Mouse (Mus musculus): ENCODE measurements at regions not wholly inside any gene's neighbourhood (a gene's known extent, or its start where the extent isn't known, plus 50 kb on each side); places are given as distances from the start of the nearest gene placed in this dataset.

GRCm38 (mm10) chr6:12210190-12210589, 302.6 kb downstream of the Phf14 start:
- no peaks in the 10 kb centered on the region for H3K9me3 ChIP-seq
- TF ChIP-seq FLI1 (IDR thresholded peaks at IDR 0.05; ENCODE audit: low read length) (no peak), GATA1 (IDR thresholded peaks at IDR 0.05; ENCODE audit: borderline replicate concordance, low read length) (no peak)
- no peaks in the 10 kb centered on the region for H3K4me1 ChIP-seq
- H3K36me3 ChIP-seq (replicated peaks; ENCODE audit: low read length), result no peaks in the 10 kb centered on the region
- no peak overlapping the region for H3K4me3 ChIP-seq (replicated peaks)
- H3K27me3 ChIP-seq (replicated peaks), result no peaks in the 10 kb centered on the region

- 0 out of 2 replicates have a peak, but pooled peaks cover 5% of the 10 kb centered on the region for H3K9me3 ChIP-seq
- no peak overlapping the region for H3K4me3 ChIP-seq (replicated peaks)
- H3K27me3 ChIP-seq (replicated peaks), result no peaks in the 10 kb centered on the region
- no peaks in the 10 kb centered on the region for H3K36me3 ChIP-seq (replicated peaks; ENCODE audit: low read length)
- TF ChIP-seq FLI1 (IDR thresholded peaks at IDR 0.05; ENCODE audit: low read length), result no peak
- no peak for TF ChIP-seq GATA1 (IDR thresholded peaks at IDR 0.05; ENCODE audit: borderline replicate concordance, low read length)
- no peaks in the 10 kb centered on the region for H3K4me1 ChIP-seq
Observed at GRCm38 (mm10) chr6:12214526-12215177, 307.0 kb downstream of the Phf14 start.

GRCm38 (mm10) chr6:12215178-12215553, 307.6 kb downstream of the Phf14 start:
- Histone ChIP-seq H3K4me1 (no peaks in the 10 kb centered on the region), H3K27me3 (replicated peaks) (no peaks in the 10 kb centered on the region), H3K9me3 (peaks cover 8% of the 10 kb centered on the region; the same call in 1 of the 2 replicates), H3K36me3 (replicated peaks; ENCODE audit: low read length) (no peaks in the 10 kb centered on the region), H3K4me3 (replicated peaks) (no peak overlapping the region)
- TF ChIP-seq FLI1 (IDR thresholded peaks at IDR 0.05; ENCODE audit: low read length) (no peak), GATA1 (IDR thresholded peaks at IDR 0.05; ENCODE audit: borderline replicate concordance, low read length) (no peak)

- Histone ChIP-seq H3K4me1 (no peaks in the 10 kb centered on the region), H3K36me3 (replicated peaks; ENCODE audit: low read length) (no peaks in the 10 kb centered on the region), H3K27me3 (replicated peaks) (peaks cover 2% of the 10 kb centered on the region), H3K4me3 (replicated peaks) (no peak overlapping the region), H3K9me3 (0 out of 2 replicates have a peak, but pooled peaks cover 3% of the 10 kb centered on the region)
- no peak for TF ChIP-seq FLI1 (IDR thresholded peaks at IDR 0.05; ENCODE audit: low read length)
- no peak for TF ChIP-seq GATA1 (IDR thresholded peaks at IDR 0.05; ENCODE audit: borderline replicate concordance, low read length)
Observed at GRCm38 (mm10) chr6:12244151-12244550, 336.5 kb downstream of the Phf14 start.

GRCm38 (mm10) chr6:12247975-12248374, 340.4 kb downstream of the Phf14 start:
- Histone ChIP-seq H3K4me1 (no peaks in the 10 kb centered on the region), H3K4me3 (replicated peaks) (no peak overlapping the region), H3K27me3 (replicated peaks) (peaks cover 2% of the 10 kb centered on the region), H3K9me3 (peaks cover 18% of the 10 kb centered on the region), H3K36me3 (replicated peaks; ENCODE audit: low read length) (no peaks in the 10 kb centered on the region)
- TF ChIP-seq GATA1 (IDR thresholded peaks at IDR 0.05; ENCODE audit: borderline replicate concordance, low read length) (no peak), FLI1 (IDR thresholded peaks at IDR 0.05; ENCODE audit: low read length) (no peak)

- H3K4me3 ChIP-seq (replicated peaks), result no peak overlapping the region
- H3K9me3 ChIP-seq, result peaks cover 18% of the 10 kb centered on the region
- H3K4me1 ChIP-seq, result no peaks in the 10 kb centered on the region
- peaks cover 2% of the 10 kb centered on the region for H3K27me3 ChIP-seq (replicated peaks)
- TF ChIP-seq FLI1 (IDR thresholded peaks at IDR 0.05; ENCODE audit: low read length), result no peak
- no peak for TF ChIP-seq GATA1 (IDR thresholded peaks at IDR 0.05; ENCODE audit: borderline replicate concordance, low read length)
- H3K36me3 ChIP-seq (replicated peaks; ENCODE audit: low read length), result no peaks in the 10 kb centered on the region
Observed at GRCm38 (mm10) chr6:12248599-12248998, 341.0 kb downstream of the Phf14 start.

- no peak for TF ChIP-seq GATA1 (IDR thresholded peaks at IDR 0.05; ENCODE audit: borderline replicate concordance, low read length)
- no peak for TF ChIP-seq FLI1 (IDR thresholded peaks at IDR 0.05; ENCODE audit: low read length)
- Histone ChIP-seq H3K27me3 (replicated peaks) (no peaks in the 10 kb centered on the region), H3K9me3 (peaks cover 15% of the 10 kb centered on the region)
Observed at GRCm38 (mm10) chr6:12254507-12254906, 346.9 kb downstream of the Phf14 start.

GRCm38 (mm10) chr6:12255434-12255833, 347.8 kb downstream of the Phf14 start:
- peaks cover 7% of the 10 kb centered on the region for H3K9me3 ChIP-seq
- no peak overlapping the region for H3K4me3 ChIP-seq (replicated peaks)
- peaks cover 6% of the 10 kb centered on the region; the same call in 1 of the 2 replicates for H3K4me1 ChIP-seq
- H3K27me3 ChIP-seq (replicated peaks), result no peaks in the 10 kb centered on the region
- TF ChIP-seq GATA1 (IDR thresholded peaks at IDR 0.05; ENCODE audit: borderline replicate concordance, low read length) (no peak), FLI1 (IDR thresholded peaks at IDR 0.05; ENCODE audit: low read length) (no peak)
- H3K36me3 ChIP-seq (replicated peaks; ENCODE audit: low read length), result no peaks in the 10 kb centered on the region

More at GRCm38 (mm10) chr6:12254507-12254906, 346.9 kb downstream of the Phf14 start:
- Histone ChIP-seq H3K4me1 (0 out of 2 replicates have a peak, but pooled peaks cover 3% of the 10 kb centered on the region), H3K4me3 (replicated peaks) (no peak overlapping the region), H3K36me3 (replicated peaks; ENCODE audit: low read length) (no peaks in the 10 kb centered on the region)

- Histone ChIP-seq H3K9me3 (no peaks in the 10 kb centered on the region), H3K4me1 (peaks cover 6% of the 10 kb centered on the region; the same call in 1 of the 2 replicates), H3K4me3 (replicated peaks) (no peak overlapping the region), H3K36me3 (replicated peaks; ENCODE audit: low read length) (no peaks in the 10 kb centered on the region), H3K27me3 (replicated peaks) (no peaks in the 10 kb centered on the region)
- TF ChIP-seq GATA1 (IDR thresholded peaks at IDR 0.05; ENCODE audit: borderline replicate concordance, low read length) (no peak), FLI1 (IDR thresholded peaks at IDR 0.05; ENCODE audit: low read length) (no peak)
Observed at GRCm38 (mm10) chr6:12258273-12258672, 350.7 kb downstream of the Phf14 start.

GRCm38 (mm10) chr6:12258940-12259481, 351.4 kb downstream of the Phf14 start:
- H3K27me3 ChIP-seq (replicated peaks), result no peaks in the 10 kb centered on the region
- no peaks in the 10 kb centered on the region for H3K9me3 ChIP-seq
- TF ChIP-seq GATA1 (IDR thresholded peaks at IDR 0.05; ENCODE audit: borderline replicate concordance, low read length), result no peak
- TF ChIP-seq FLI1 (IDR thresholded peaks at IDR 0.05; ENCODE audit: low read length), result no peak
- no peak overlapping the region for H3K4me3 ChIP-seq (replicated peaks)
- peaks cover 6% of the 10 kb centered on the region; the same call in 1 of the 2 replicates for H3K4me1 ChIP-seq
- no peaks in the 10 kb centered on the region for H3K36me3 ChIP-seq (replicated peaks; ENCODE audit: low read length)
